9 mouse cellular contexts compared by ENCODE assay signal in the genomic region with DNA sequence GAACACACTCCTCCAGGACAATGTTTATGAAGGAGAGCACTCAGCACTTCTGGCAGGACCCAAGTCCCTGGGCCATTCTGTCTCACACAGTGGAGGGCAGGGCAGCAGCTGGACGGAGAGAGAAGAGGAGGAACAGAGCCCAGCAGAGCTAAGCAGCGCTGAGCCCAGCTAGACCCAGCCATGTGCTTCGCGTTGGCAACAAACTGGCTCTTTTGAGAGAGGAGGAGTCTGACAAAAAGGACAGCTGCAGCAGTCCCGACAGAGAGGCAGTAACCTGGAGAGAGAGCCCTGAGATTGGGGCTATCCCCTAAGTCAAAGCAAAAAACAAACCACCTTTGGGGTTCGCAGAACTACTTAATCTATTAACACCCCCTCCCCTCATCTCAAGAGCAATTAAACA. TPM values are rescaled to one million over a fixed set of nuclear protein-coding genes. Genes with fewer than 3 reads are reported as not detected.
DNase-seq lines count a peak whose midpoint lies in the region; ATAC-seq lines count a peak whose summit lies in the region.
"Had no signal": no experiment of that assay in that cellular context is flagged by ENCODE, and none has a peak within 500 bp of the region (broad histone marks: within the 10 kb centered on the region; RNA-seq: fewer than 3 reads in every experiment).

No protein-coding gene starts in this region.

- peak overlapping the region; percentile 52; the same call in 1 of the 2 replicates for H3K9ac ChIP-seq in liver, embryonic 12.5 days
- H3K9ac ChIP-seq in neural tube, embryonic 15.5 days (replicated peaks): no peak overlapping the region

- no peak for ATAC-seq in megakaryocyte, adult 5-6 weeks (ENCODE audit: poor library complexity, severe bottlenecking)
- ATAC-seq in liver, embryonic 12.5 days: no peak
- no peak for ATAC-seq in neural tube, embryonic 15.5 days (ENCODE audit: low FRiP score)
- no peak for ATAC-seq in inflammation-experienced regulatory T-cells, adult 6 months

- 50% methylated on average over 6 of the region's 6 CpGs for WGBS in liver, embryonic 12.5 days (ENCODE audit: insufficient replicate concordance)
- 11% methylated on average over 6 of the region's 6 CpGs for WGBS in neural tube, embryonic 15.5 days

- H3K27ac ChIP-seq in liver, embryonic 12.5 days: peak overlapping the region; percentile 80
- H3K27ac ChIP-seq in neural tube, embryonic 15.5 days (replicated peaks): peak overlapping the region; percentile 61

- H3K4me3 ChIP-seq in megakaryocyte, embryonic 14.5 days (replicated peaks): peak overlapping the region; percentile 98
- no peak overlapping the region for H3K4me3 ChIP-seq in liver, embryonic 12.5 days
- no peak overlapping the region for H3K4me3 ChIP-seq in neural tube, embryonic 15.5 days (replicated peaks)

- H3K27me3 ChIP-seq in megakaryocyte, embryonic 14.5 days (replicated peaks): no peaks in the 10 kb centered on the region
- peaks cover 10% of the 10 kb centered on the region for H3K27me3 ChIP-seq in liver, embryonic 12.5 days (replicated peaks)
- no peaks in the 10 kb centered on the region for H3K27me3 ChIP-seq in neural tube, embryonic 15.5 days (replicated peaks)

- H3K4me1 ChIP-seq in megakaryocyte, embryonic 14.5 days: peaks cover 68% of the 10 kb centered on the region
- H3K4me1 ChIP-seq in liver, embryonic 12.5 days: peaks cover 87% of the 10 kb centered on the region
- H3K4me1 ChIP-seq in neural tube, embryonic 15.5 days: peaks cover 81% of the 10 kb centered on the region

- peaks cover 29% of the 10 kb centered on the region for H3K36me3 ChIP-seq in megakaryocyte, embryonic 14.5 days (replicated peaks; ENCODE audit: low read length)
- H3K36me3 ChIP-seq in liver, embryonic 12.5 days: no peaks in the 10 kb centered on the region
- H3K36me3 ChIP-seq in neural tube, embryonic 15.5 days: no peaks in the 10 kb centered on the region

- DNase-seq in embryo, embryonic 10.5 days (ENCODE audit: low spot score): peak; percentile 56
- DNase-seq in heart, adult 9 months (ENCODE audit: low spot score in 2 of 2): peak; percentile 70 to 75
- DNase-seq in kidney, adult 18-20 months: peak; percentile 55

- H3K4me2 ChIP-seq in liver, embryonic 12.5 days: peak overlapping the region; percentile 98
- H3K4me2 ChIP-seq in neural tube, embryonic 15.5 days: peak overlapping the region; percentile 89

- no peaks in the 10 kb centered on the region for H3K9me3 ChIP-seq in megakaryocyte, embryonic 14.5 days
- no peaks in the 10 kb centered on the region for H3K9me3 ChIP-seq in liver, embryonic 12.5 days (replicated peaks)
- H3K9me3 ChIP-seq in neural tube, embryonic 15.5 days (replicated peaks): no peaks in the 10 kb centered on the region
- H3K9me3 ChIP-seq: G1E had no signal

RNA-seq across cellular contexts. Expression of a gene that starts 3.3 kb away (rescaled TPM):
- polyA plus RNA-seq in megakaryocyte, embryonic 14.5 days (2012; ENCODE audit: insufficient read depth, low replicate concordance): 22.1 and 77.4 TPM in 2 replicates
- 21.7 and 26.3 TPM in 2 replicates for total RNA-seq in megakaryocyte, adult 5-6 weeks (2015)
- total RNA-seq in megakaryocyte, adult 5-6 weeks (2017): 11.3 and 18.9 TPM in 2 replicates
- polyA plus RNA-seq in liver, embryonic 12.5 days (2016; fragmentation: Nextera tagmentation; extraction: Ambion mirVana): 27.2 and 28.8 TPM in 2 replicates
- polyA plus RNA-seq in neural tube, embryonic 15.5 days (2015; fragmentation: Nextera tagmentation; extraction: Ambion mirVana): 12.4 and 14.2 TPM in 2 replicates
- 10 to 100 TPM; 53.1 to 85.7 (median 80.7) TPM for polyA plus RNA-seq in inflammation-experienced regulatory T-cells, adult 6 months (2017; shearing (Covaris generic))

RNA-seq across cellular contexts. Expression of a gene that starts 42.1 kb away (rescaled TPM):
- 4.8 and 8.7 TPM in 2 replicates for polyA plus RNA-seq in megakaryocyte, embryonic 14.5 days (2012; ENCODE audit: insufficient read depth, low replicate concordance)
- total RNA-seq in megakaryocyte, adult 5-6 weeks (2015): 24.7 and 31.9 TPM in 2 replicates
- 34.9 and 35.8 TPM in 2 replicates for total RNA-seq in megakaryocyte, adult 5-6 weeks (2017)
- 29.6 and 31.4 TPM in 2 replicates for polyA plus RNA-seq in liver, embryonic 12.5 days (2016; fragmentation: Nextera tagmentation; extraction: Ambion mirVana)
- polyA plus RNA-seq in neural tube, embryonic 15.5 days (2015; fragmentation: Nextera tagmentation; extraction: Ambion mirVana): 76.3 and 84.5 TPM in 2 replicates
- polyA plus RNA-seq in inflammation-experienced regulatory T-cells, adult 6 months (2017; shearing (Covaris generic)): 10 to 100 TPM; 60.0 to 76.4 (median 74.4) TPM

RNA-seq across cellular contexts. Expression of a gene that starts 48.7 kb away (rescaled TPM):
- 1.8 TPM in 1 of 2 replicates, not detected in the other for polyA plus RNA-seq in megakaryocyte, embryonic 14.5 days (2012; ENCODE audit: insufficient read depth, low replicate concordance)
- 49.4 and 51.6 TPM in 2 replicates for total RNA-seq in megakaryocyte, adult 5-6 weeks (2015)
- total RNA-seq in megakaryocyte, adult 5-6 weeks (2017): 47.6 and 48.0 TPM in 2 replicates
- 17.7 and 18.1 TPM in 2 replicates for polyA plus RNA-seq in liver, embryonic 12.5 days (2016; fragmentation: Nextera tagmentation; extraction: Ambion mirVana)
- 32.6 and 34.5 TPM in 2 replicates for polyA plus RNA-seq in neural tube, embryonic 15.5 days (2015; fragmentation: Nextera tagmentation; extraction: Ambion mirVana)
- polyA plus RNA-seq in inflammation-experienced regulatory T-cells, adult 6 months (2017; shearing (Covaris generic)): 10 to 100 TPM; 34.6 to 40.0 (median 35.9) TPM
